Mouse (Mus musculus): ENCODE data around the gene Hinfp.

GRCm38 (mm10) chr9:44306532-44306931 lies 1.1 kb upstream of the Hinfp start:
- TF ChIP-seq CTCF (IDR thresholded peaks at IDR 0.05; ENCODE audit: low read depth, low read length) (no peak), GATA1 (IDR thresholded peaks at IDR 0.05; ENCODE audit: borderline replicate concordance, low read length) (no peak)

All from G1E (cell line).